Mouse (Mus musculus): Measurements from ENCODE around the gene Tpsab1.

GRCm38 (mm10) chr17:25293495-25293894 is 51.9 kb downstream of the Tpsab1 start:
- TF ChIP-seq CTCF (IDR thresholded peaks at IDR 0.05) = no peak
- no peak for TF ChIP-seq EP300 (IDR thresholded peaks at IDR 0.05)

Measured in lung, postnatal 0 days (tissue).